Mouse (Mus musculus) ZHBTc4 (cell line): ENCODE results near the gene Dtymk.
A peak's percentile ranks its signal among the peaks of the same experiment; 100 is the strongest.

Experiments
- DNase-seq: peaks from one replicate; pipeline ENCODE4 v3.0.0-alpha.2; 2011; ENCODE audit warnings: low read depth, low spot score

Gene Dtymk

DNA sequence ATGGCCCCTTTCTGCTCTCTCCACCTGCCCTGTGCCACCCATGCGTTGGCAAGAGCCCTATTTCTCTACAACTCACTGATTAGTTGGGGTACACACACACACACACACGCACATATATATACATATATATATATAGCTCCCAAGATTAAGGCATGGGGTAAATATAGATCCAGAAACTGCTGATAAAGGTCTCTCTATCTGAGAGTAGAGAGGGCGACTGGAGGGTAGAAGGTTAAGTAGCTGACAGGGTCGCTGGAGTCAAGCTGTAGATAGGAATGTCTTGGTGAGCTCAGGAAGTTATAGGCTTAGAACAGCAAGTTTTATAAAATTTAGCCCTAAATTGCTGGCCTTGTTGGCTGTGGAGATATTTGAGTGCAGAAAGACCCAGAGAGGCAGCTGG lies 3.1 kb upstream of the Dtymk start:
- no peak for DNase-seq

DNA sequence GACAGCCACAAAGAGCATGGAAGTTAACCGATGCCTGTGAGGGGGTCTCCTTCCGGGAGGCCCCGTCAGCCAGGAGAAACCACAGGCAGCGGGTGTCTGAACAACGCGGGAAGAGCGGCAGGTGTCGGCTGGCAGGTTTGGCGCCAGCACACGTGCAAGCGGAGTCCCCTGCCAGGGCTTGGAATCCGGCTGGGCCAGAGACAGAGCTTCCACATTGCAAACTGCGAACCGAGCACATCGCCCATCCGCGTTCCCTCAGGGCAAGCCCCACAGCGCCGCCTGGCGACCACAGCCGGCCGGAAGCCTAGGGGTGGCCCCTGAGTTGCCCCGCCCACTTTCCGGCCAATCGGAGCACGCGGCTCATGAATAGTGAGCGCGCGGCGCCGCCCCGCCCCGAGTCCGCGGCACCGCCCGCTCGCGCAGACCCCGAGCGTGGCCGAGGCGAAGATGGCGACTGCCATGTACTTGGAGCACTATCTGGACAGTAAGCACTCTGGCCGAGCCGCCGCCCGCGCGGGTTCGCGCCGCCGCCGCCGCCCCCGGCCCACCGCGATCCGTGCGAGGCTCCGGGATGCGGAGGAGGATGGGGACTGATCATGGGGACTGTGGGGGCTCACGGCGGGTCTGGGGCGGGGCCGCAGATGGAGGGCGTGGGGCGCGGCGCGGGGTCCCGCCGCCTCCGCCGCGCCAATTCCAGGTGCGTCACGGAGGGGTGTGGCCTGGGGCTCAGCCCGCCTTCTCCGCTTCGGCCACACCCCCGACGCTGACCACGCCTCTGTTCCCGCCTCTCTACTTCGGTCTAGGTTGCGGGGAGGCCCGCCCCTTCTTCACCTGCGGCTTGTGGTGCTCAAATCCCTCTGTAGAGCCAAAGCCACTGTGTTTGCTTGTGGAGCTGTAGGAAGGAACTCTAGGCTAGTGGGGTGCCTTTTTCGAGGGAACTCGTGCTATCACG lies 2.1 kb upstream of the Dtymk start, which contains the start of gene Ing5:
TSS of gene Ing5 (plus strand) at position 410 of the 952 bp plus-strand sequence.
- peak; percentile 98 for DNase-seq

GRCm38 (mm10) chr1:93802771-93803170 lies 1.0 kb upstream of the Dtymk start:
- DNase-seq = no peak

- peak; percentile 20 for DNase-seq
Observed at GRCm38 (mm10) chr1:93800670-93801503, 847 bp downstream of the Dtymk start.

- DNase-seq = no peak
Observed at GRCm38 (mm10) chr1:93795886-93796285, 5.8 kb downstream of the Dtymk start.

- DNase-seq = no peak
Observed at GRCm38 (mm10) chr1:93794526-93794925, 7.2 kb downstream of the Dtymk start.

DNA sequence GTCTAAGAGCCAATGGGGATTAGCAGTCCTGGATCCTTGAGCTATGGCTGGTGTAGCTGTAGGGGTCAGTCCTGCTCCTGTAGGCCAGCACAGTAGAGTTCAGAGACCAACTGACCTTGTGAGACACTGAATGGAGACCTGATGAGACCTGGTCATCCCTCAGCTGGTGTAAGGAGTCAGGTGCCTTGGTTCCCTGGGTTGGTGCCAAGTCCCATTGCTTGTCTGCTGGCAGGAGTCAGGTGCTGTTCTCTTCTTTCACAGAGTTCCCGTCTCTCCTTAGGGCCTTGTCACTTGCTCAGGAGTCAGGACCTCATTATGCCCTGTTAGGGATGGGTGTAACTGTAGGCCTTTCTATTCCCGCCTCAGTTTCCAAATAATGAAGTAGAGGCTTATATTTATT lies 14.8 kb downstream of the Dtymk start:
- DNase-seq = no peak

DNA sequence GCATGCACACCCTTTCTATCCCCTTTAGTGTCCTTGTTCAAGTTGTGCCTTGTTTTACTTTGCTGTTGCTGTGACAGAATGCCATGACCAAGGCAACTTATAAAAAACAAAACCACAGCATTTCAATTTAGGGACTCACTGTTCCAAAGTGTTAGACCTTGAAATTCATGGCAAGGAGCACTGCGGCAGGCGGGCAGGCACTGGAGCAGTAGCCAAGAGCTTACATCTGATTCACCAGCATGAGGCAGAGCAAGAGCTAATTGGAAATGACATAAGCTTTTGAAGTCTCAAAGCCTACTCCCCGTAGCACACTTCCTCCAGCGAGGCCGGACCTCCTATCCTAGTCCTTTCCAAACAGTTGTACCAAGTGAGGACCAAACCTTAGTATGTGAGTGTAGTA lies 25.0 kb downstream of the Dtymk start:
- no peak for DNase-seq

- no peak for DNase-seq
Observed at GRCm38 (mm10) chr1:93769901-93770300, 31.8 kb downstream of the Dtymk start.

GRCm38 (mm10) chr1:93767600-93767999 lies 34.1 kb downstream of the Dtymk start:
- no peak for DNase-seq

DNA sequence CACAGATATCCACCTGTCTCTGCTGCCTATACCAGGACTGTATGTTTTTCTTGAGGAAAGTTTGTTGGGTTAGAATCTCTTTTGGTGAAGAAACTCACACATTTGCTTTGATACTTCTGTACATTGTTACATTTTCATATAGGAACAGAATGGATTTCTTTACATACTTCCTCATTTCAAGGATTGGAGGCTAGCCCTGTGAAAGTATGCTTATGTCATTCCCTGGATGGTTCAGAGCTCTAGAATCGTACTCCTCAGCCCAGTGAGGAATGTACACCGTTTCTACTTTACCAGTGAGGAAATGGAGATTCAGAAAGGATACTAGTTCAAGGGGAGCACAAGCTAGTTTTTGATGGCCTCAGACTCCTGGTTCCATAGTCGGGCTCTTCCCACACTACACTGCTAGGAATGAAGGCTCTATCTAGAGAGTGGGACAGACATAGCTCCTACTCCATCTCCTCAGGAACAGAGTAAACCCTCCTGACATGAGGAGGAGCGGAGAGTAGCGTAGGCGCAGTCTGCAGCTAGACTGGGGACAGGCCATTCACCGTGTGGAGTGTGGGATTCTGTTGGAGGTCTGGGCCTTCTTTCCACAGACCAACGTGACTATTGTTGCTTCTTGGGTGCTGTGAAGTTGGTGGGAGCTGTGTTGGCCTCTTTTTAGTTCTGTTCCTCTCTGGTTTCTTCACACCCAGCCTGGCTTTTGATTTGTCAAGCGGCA lies 36.7 kb downstream of the Dtymk start:
- DNase-seq = no peak

DNA sequence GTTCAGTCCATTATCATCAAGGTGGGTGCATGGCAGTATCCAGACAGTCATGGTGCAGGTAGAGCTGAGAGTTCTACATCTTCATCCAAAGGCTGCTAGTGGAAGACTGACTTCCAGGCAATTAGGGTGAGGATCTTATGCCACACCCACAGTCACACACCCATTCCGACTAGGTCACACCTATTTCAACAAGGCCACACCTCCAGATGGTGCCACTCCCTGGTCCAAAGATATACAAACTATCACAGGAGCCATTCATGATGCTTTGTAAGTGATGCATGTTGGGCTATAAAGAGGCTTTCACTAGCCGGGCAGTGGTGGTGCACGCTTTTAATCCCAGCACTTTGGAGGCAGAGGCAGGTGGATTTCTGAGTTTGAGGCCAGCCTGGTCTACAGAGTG lies 38.2 kb downstream of the Dtymk start:
- DNase-seq = peak; percentile 43

- no peak for DNase-seq
Observed at GRCm38 (mm10) chr1:93760076-93760475, 41.7 kb downstream of the Dtymk start.

- no peak for DNase-seq
Observed at GRCm38 (mm10) chr1:93756154-93756553, 45.6 kb downstream of the Dtymk start.

DNA sequence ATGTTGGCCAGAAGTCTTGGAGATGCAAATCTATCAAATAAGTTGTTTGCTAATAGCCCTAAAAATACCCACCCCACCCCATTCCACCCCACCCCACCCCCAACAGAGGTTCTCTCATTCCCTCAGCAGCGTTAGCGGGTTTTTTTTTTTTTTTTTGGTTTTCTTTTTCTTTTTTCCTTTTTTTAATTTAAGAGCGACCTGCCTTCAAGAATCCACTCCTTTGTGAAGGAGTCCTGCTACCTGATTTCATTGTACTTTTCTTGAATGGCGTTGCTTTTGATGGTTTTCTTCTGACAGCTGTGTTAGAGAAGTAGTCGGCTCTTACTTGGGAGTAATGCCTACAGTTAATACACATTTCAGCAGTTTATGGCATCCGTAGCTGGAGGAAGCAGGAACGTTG lies 46.1 kb downstream of the Dtymk start:
- no peak for DNase-seq

DNA sequence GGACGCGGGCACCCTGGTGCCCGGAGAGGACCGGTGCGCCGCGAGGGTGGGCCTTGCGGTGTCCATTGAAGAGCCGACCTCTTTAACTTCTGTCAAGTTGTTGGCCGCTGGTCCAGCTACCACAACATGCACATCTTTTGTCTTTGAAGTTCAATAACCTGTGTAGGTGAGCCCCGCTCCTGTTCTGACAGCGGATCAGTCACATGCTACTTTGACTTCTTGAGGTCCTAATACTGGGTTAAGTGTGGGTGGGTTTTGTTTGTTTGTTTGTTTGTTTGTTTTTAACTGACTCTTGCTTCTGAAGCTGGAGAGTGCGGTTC lies 46.5 kb downstream of the Dtymk start:
- peak; percentile 55 for DNase-seq

DNA sequence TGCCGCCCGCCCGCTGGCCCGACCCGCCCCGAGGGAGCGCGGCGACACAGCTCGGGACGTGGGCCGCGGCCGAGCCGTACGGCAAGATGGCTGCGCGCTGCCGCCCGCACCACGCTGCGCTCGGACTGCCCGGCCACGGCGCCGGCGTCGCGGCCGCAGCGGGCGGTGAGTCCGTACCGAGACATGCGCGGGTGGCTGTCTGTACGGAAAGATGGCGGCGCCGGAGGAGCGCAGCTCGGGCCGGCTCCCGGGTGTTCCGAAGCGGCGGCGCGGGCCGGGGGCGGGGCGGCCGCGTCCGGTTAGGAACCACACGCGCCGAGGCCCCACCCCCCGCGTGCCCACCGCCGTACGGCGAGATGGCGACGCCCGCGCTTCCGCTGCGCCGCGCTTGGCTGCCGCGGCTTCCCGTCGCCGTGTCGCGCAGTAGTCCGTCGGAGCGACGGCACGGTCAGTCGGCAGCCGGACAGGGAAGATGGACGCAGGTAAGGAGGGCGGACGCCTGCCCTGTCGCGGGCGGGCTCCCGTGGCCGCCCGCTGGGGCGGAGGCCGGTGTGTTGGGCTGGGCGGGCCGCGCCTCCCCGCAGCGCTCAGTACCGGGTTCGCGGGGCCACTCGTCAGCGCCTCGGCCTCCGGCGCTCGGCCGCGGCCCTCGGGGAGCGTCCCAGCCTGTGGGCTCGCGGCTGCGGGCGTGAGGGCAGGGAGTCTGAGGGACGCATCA lies 47.0 kb downstream of the Dtymk start, which contains the start of gene Thap4:
TSS of gene Thap4 (minus strand) at position 292 of the 718 bp plus-strand sequence.
- DNase-seq = peak; percentile 83

DNA sequence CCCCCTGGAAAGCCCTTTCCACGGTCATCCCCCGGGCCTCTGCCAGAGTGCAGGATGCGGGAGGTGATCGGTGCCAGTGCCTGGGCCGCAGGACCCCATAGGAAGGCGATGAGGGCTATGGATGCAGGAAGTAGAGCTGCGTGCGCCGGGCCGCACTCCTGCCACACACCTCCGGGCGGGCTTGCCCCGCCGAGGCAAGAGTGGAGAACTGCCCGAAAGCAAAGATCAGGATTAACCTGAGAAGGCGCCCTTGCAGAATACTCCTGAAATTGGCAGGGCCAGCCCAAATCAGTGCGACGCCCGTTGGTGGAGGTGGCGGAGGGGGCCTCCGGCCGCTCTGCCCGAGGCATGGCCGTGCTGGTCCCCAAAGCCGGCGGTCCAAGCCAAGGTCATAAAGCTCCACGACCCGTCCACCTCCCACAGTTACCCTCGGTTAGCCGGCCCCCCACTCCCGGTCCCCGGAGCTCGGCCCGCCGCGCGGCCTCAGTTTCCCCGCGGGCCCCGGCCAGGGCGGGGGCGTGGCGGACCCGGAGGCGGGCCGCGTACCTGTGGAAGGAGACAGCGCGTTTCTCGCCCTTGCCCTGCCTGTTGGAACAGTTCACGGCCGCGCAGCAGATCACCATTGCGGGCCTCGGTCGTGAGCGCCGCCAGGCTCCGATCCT lies 47.7 kb downstream of the Dtymk start:
- peak; percentile 69 for DNase-seq

DNA sequence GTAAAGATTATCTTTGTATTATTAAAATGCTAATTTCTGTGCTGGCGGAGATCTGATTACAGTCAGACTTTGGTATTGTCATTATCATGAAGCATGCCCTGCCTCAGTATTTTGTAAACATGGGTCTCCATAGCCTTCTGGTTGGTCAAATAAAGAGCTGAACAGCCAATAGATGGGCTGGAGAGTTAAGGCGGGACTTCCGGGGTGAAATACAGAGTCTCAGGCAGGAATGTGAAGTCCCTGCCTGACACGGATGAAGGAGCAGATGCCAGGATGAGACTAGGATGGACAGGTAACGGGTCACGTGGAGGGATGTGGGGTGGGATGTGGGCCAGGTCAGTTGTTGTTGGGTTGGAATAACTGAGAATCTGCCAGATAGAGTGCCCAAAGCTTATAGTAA lies 50.4 kb downstream of the Dtymk start, which contains the start of gene Atg4b:
TSS of gene Atg4b (plus strand) at position 211 of the 400 bp plus-strand sequence.
- peak; percentile 66 for DNase-seq

- no peak for DNase-seq
Observed at GRCm38 (mm10) chr1:93748539-93748938, 53.2 kb downstream of the Dtymk start.
